Mouse (Mus musculus) stomach, embryonic 16.5 days (tissue): ENCODE measurements around the gene Cds1. TPM values are rescaled to one million over a fixed set of nuclear protein-coding genes. Genes with fewer than 3 reads are reported as not detected.

Source experiments
- ATAC-seq: fragments of 200-750 bp; cut with Nextera tagmentation; 2 replicates; pipeline ENCODE4 v1.8.0; 2017; ENCODE audit warnings: moderate number of reproducible peaks, moderate TSS enrichment; ENCODE audit not compliant: insufficient read depth, low FRiP score
- H3K27ac ChIP-seq: fragments of 300-500 bp; sonication (generic); 2 replicates; pipeline ENCODE4 v1.5.1; 2014; ENCODE audit warnings: low read length
- H3K27me3 ChIP-seq: fragments of 300-500 bp; sonication (generic); 2 replicates; pipeline ENCODE4 v1.6.1; 2014; ENCODE audit warnings: low read length, control low read depth, mixed read lengths; ENCODE audit not compliant: control insufficient read depth, insufficient read depth
- H3K36me3 ChIP-seq: fragments of 300-500 bp; sonication (generic); 2 replicates; pipeline ENCODE4 v1.6.1; 2014; ENCODE audit warnings: low read length; ENCODE audit not compliant: control insufficient read depth, insufficient read depth
- H3K4me1 ChIP-seq: fragments of 300-500 bp; sonication (generic); 2 replicates; pipeline ENCODE4 v1.6.1; 2014; ENCODE audit warnings: low read length, control low read depth, mixed read lengths; ENCODE audit not compliant: control insufficient read depth, insufficient read depth
- H3K4me2 ChIP-seq: fragments of 300-500 bp; sonication (generic); 2 replicates; pipeline ENCODE4 v1.6.1; 2014; ENCODE audit warnings: low read depth, low read length, mixed read lengths
- H3K4me3 ChIP-seq: fragments of 300-500 bp; sonication (generic); replicated peaks from 2 replicates; pipeline ENCODE4 v1.5.1; 2014; ENCODE audit warnings: mild to moderate bottlenecking, low read length
- H3K9ac ChIP-seq: fragments of 300-500 bp; sonication (generic); 2 replicates; pipeline ENCODE4 v1.6.1; 2014; ENCODE audit warnings: low read length
- H3K9me3 ChIP-seq: fragments of 300-500 bp; sonication (generic); replicated peaks from 2 replicates; pipeline ENCODE4 v1.6.1; 2016; ENCODE audit warnings: low read length, control low read depth; ENCODE audit not compliant: control insufficient read depth
- WGBS: fragments of 180-500 bp; shearing (Covaris S2); extraction: QIAGEN DNeasy Blood & Tissue Kit; methylation state at CpG from one replicate; pipeline ENCODE4 v1.1.7; 2014; 5-methylcytosine and 5-hydroxymethylcytosine counted together
- polyA plus RNA-seq: library from polyadenylated mRNA; unstranded; fragments of >200 nt; fragmentation: Nextera tagmentation; extraction: Ambion mirVana; gene quantifications from 2 replicates; pipeline ENCODE4 v1.2.1, GENCODE M21; 2015

The Cds1 gene
- 9.2 and 9.9 TPM in 2 replicates for polyA plus RNA-seq

DNA sequence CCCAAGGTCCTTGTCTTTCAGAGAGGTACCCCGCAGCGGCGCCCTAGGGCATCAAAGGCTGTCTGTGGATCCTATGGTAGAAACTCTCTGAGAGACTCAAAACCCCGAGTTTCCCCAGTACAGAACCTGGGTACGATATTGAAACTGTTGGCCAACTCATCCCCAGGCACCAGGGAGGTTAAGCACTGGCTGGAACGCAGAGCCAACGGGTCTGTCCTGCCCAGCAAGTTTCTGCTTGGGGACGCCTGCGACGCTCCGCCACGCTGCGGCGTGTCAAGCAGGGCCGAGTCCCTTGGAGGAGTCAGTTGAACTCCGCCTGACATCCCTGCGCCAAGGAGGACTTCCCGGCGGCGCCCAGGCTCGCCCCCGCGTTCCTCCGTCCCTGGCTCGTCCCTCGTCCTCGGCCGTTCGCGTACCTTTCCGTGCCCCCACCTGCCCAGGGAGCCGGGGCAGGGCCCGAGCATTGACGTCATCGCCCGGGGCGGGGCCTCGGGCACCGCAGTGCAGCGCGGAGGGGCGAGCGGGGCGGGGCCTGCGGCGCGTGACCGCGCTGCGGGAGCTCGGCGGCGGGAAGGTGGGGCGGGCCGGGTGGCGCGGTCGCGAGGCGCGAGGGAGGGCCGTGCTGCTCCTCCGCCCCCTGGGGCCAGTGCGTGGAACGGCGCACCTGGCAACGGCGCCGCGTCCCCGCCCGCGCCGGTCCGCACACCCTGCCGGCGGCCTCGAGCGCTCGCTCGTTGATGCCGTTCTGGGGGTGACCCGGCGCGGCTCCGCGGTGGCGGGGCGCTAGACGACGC is at the start of gene Cds1:
Cds1 (plus strand) TSS at position 577 of the 794 bp plus-strand sequence.
- Histone ChIP-seq H3K4me3 (peak within 1 kb of the TSS; percentile 78), H3K4me2 (peak within 1 kb of the TSS; percentile 98), H3K27me3 (peaks cover 8% of the 10 kb centered on the region), H3K36me3 (no peaks in the 10 kb centered on the region), H3K4me1 (no peaks in the 10 kb centered on the region; the same call in 1 of the 2 replicates), H3K9ac (peak within 1 kb of the TSS; percentile 81), H3K27ac (peak within 1 kb of the TSS; percentile 47), H3K9me3 (no peaks in the 10 kb centered on the region)
- ATAC-seq = peak; percentile 90
- WGBS = under 1% methylated on average over 91 of the region's 91 CpGs

DNA sequence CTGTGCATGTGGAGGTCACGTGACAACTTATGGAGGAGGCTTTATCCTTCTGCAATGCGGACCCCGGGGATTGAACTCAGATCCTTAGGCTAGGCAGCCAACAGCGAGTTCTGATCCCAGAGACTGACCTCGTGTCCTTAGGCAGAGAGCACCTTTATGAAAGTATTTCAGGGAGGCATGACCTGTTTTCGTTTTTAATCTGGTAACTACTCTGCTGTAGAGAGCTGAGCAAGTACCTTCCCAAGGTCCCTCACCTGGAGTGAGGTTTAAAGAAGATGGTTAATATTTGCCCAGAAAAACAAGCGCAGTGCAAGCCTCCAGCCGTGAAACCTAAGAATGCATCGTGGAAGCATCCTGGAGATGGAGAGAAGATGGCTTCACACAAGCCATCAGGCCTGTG is 40.7 kb upstream of the Cds1 start:
- Histone ChIP-seq H3K27me3 (no peaks in the 10 kb centered on the region), H3K4me2 (no peak overlapping the region), H3K27ac (no peak overlapping the region), H3K4me3 (no peak overlapping the region), H3K36me3 (no peaks in the 10 kb centered on the region), H3K9me3 (no peaks in the 10 kb centered on the region), H3K4me1 (no peaks in the 10 kb centered on the region; the same call in 1 of the 2 replicates), H3K9ac (no peak overlapping the region)
- WGBS = 78% methylated on average over 9 of the region's 9 CpGs
- ATAC-seq = no peak

- Histone ChIP-seq H3K9ac (no peak overlapping the region), H3K4me2 (no peak overlapping the region), H3K27ac (no peak overlapping the region), H3K27me3 (no peaks in the 10 kb centered on the region), H3K4me3 (no peak overlapping the region), H3K9me3 (no peaks in the 10 kb centered on the region), H3K4me1 (no peaks in the 10 kb centered on the region; the same call in 1 of the 2 replicates), H3K36me3 (no peaks in the 10 kb centered on the region)
- WGBS = 88% methylated on average over 16 of the region's 16 CpGs
- ATAC-seq = no peak
These were observed 40.2 kb upstream of the Cds1 start for GRCm38 (mm10) chr5:101724756-101725155.

DNA sequence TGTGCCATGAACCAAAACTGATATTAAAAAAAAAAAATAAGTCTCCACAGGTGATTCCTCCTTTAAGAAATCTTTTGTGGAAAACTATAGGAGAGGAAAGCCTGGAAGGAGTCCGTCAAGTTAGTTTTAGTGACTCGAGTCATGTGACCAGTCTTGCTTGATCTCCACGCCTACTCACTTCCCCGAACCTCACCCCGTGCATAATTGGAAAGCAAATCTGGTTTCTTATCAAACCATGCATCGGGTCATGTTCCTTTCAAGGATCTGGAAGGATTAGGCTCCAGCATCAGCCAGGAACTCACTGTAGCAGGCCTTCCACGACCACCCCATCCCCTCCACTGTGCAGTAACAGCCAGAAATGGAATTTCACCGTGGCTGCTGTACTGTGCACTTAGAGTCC is 39.2 kb upstream of the Cds1 start:
- H3K4me3 ChIP-seq = no peak overlapping the region
- no peak overlapping the region for H3K27ac ChIP-seq
- H3K9me3 ChIP-seq = no peaks in the 10 kb centered on the region
- H3K9ac ChIP-seq = no peak overlapping the region
- H3K4me2 ChIP-seq = no peak overlapping the region
- H3K4me1 ChIP-seq = no peaks in the 10 kb centered on the region; the same call in 1 of the 2 replicates
- 61% methylated on average over 8 of the region's 8 CpGs for WGBS
- H3K27me3 ChIP-seq = no peaks in the 10 kb centered on the region
- no peak for ATAC-seq
- no peaks in the 10 kb centered on the region for H3K36me3 ChIP-seq

DNA sequence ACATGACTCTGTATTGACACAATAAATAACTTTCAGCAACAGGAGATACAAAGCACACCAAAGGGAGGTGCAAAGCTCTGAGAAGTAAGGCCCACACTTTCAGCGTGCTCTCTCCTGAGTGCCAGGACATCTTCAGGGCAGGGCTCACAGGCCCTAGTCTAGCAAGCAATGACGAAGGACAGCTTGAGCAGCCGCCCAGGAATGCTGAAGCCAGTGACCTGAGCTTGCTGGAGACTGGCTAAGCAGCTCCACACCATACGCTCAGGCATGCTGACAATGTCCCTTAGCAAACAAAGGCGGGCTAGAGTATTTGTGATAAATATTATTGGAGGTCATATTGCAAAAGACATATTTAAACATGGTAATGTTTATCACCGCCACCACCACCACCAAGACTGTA is 38.6 kb upstream of the Cds1 start:
- Histone ChIP-seq H3K4me1 (no peaks in the 10 kb centered on the region), H3K9me3 (no peaks in the 10 kb centered on the region), H3K27ac (no peak overlapping the region), H3K4me3 (no peak overlapping the region), H3K4me2 (no peak overlapping the region), H3K36me3 (no peaks in the 10 kb centered on the region), H3K9ac (no peak overlapping the region), H3K27me3 (no peaks in the 10 kb centered on the region)
- 55% methylated on average over 6 of the region's 6 CpGs for WGBS
- no peak for ATAC-seq

DNA sequence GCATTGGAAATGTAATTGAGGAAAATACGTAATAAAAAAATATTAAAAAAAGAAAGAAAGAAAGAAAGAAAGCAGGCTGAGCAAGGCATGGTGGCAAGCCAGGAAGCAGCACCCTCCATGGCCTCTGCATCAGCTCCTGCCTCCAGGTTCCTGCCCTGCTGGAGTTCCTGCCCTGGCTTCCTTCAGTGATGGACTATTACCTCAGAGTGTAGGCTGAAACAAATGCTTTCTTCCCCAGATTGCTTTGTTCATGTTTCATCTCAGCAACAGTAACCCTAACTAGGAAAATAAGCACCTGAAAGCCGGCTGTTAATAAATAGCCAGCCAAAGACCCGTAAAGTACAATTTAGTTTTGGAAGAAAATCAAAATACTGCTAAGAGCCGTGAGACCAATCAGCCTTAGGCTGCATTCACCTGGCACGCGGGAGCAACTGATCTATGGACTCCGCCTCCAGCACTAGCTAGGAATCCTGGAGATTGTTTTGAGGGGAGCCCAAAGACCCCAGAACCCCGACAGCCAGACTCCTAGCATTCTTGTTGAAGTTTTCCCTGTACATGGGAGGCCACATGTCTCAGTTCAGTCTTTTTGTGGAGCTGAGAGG is 36.5 kb upstream of the Cds1 start:
- no peaks in the 10 kb centered on the region for H3K4me1 ChIP-seq
- no peak overlapping the region for H3K4me3 ChIP-seq
- 63% methylated on average over 8 of the region's 8 CpGs for WGBS
- no peak for ATAC-seq
- H3K27ac ChIP-seq = no peak overlapping the region
- H3K9ac ChIP-seq = no peak overlapping the region
- no peak overlapping the region for H3K4me2 ChIP-seq
- no peaks in the 10 kb centered on the region for H3K27me3 ChIP-seq
- no peaks in the 10 kb centered on the region for H3K36me3 ChIP-seq
- no peaks in the 10 kb centered on the region for H3K9me3 ChIP-seq

DNA sequence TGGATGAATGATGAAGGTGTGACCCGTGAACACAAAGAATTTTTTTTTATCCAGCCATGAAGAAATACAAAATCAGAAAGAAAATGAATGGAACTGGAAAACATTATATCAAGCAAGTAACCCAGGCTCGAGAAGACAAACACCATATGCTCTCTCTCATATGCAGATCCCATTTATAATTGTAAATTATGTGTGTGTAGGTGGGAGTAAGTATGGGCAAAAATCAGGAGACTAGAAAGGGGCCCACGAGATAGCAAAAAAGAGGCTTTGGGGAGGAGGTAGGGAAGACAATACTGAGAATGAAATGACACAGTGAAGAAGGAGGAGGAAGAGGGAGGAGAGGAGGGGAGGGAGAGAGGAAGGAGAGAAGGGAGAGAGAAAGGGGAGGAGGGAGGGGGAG is 27.6 kb upstream of the Cds1 start:
- WGBS = 48% methylated on average over 3 of the region's 3 CpGs
- Histone ChIP-seq H3K27ac (no peak overlapping the region), H3K36me3 (no peaks in the 10 kb centered on the region), H3K9ac (no peak overlapping the region), H3K4me3 (no peak overlapping the region), H3K9me3 (no peaks in the 10 kb centered on the region), H3K27me3 (no peaks in the 10 kb centered on the region), H3K4me2 (no peak overlapping the region), H3K4me1 (no peaks in the 10 kb centered on the region)
- ATAC-seq = no peak

DNA sequence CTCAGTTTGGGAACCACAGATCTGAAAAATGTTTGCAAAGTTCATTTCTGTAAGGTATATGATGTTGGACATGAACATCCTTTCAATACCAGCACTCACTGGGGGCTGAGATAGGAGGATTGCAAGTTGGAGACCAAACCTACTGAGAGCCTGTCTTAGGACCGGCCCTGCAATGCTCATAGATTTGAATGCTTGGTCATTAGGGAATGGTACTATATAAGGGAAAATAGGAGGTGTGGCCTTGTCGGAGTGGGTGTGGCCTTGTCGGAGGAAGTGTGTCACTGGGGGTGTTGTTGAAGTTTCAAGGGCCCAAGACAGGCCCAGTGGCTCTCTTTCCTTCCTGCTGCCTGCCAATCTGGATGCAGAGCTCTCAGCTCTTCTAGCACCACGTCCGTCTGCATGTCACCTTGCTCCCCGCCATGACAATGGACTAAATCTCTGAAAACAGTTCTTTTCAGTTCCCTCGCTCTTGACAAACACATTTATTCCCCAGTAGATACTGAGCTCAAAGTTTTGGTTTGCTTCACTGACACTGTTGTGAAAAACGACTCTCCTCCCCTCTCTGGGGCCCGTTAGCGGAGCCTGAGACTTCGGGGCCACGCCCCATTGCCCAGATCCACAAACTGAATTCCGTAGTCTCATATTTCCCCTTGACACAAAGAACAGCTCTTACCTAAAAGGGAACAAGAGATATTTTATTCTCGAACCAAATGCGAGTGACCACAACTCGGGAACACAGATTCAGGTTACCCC is 24.3 kb upstream of the Cds1 start:
- ATAC-seq = no peak
- Histone ChIP-seq H3K27ac (no peak overlapping the region), H3K4me1 (no peaks in the 10 kb centered on the region), H3K36me3 (no peaks in the 10 kb centered on the region), H3K27me3 (no peaks in the 10 kb centered on the region), H3K4me3 (no peak overlapping the region), H3K9me3 (no peaks in the 10 kb centered on the region), H3K9ac (no peak overlapping the region), H3K4me2 (no peak overlapping the region)
- WGBS = 75% methylated on average over 16 of the region's 16 CpGs

DNA sequence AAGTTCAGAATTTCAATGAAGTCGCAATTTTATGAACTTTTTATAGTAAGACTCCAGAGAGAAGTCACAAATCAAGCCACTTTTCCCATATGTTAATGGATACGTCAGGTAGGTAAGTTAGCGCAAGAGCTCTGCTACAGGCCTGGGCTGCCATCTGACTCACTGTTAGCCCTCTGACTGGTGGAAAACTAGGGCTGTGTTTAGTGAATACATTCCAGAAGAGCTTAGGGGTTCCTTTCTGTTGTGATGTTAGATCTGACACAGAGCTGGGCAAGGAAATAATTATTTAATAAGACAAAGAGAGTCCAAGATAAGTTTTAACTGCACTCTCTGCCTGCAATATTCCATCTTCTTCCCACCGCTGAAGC is 23.7 kb upstream of the Cds1 start:
- H3K4me2 ChIP-seq = no peak overlapping the region
- H3K4me1 ChIP-seq = no peaks in the 10 kb centered on the region
- H3K27me3 ChIP-seq = no peaks in the 10 kb centered on the region
- H3K9me3 ChIP-seq = no peaks in the 10 kb centered on the region
- 85% methylated on average over 4 of the region's 4 CpGs for WGBS
- H3K27ac ChIP-seq = peak overlapping the region; percentile 61; the same call in 1 of the 2 replicates
- H3K9ac ChIP-seq = no peak overlapping the region
- H3K4me3 ChIP-seq = no peak overlapping the region
- no peaks in the 10 kb centered on the region for H3K36me3 ChIP-seq
- no peak for ATAC-seq
